Mouse (Mus musculus) limb, embryonic 11.5 days (tissue): ENCODE measurements around the gene Rdh16. TPM values are rescaled to one million over a fixed set of nuclear protein-coding genes. Genes with fewer than 3 reads are reported as not detected.
"Not testable (repeated sequence)": the region's sequence is repeated elsewhere in the genome, so short reads cannot be mapped to it uniquely, and the experiment has no call there.

Experiments used
- ATAC-seq: fragments of 200-750 bp; cut with Nextera tagmentation; 2 replicates; pipeline ENCODE4 v1.8.0; 2017; ENCODE audit warnings: low read depth; ENCODE audit not compliant: insufficient number of reproducible peaks, low FRiP score, low TSS enrichment
- DNase-seq: peaks from one replicate; pipeline ENCODE4 v3.0.0-alpha.2; 2015; ENCODE audit warnings: low spot score
- H3K27ac ChIP-seq: fragments of 300-500 bp; sonication (generic); replicated peaks from 2 replicates; pipeline ENCODE4 v1.5.1; 2014; ENCODE audit warnings: low read depth, mild to moderate bottlenecking, low read length
- H3K27me3 ChIP-seq: fragments of 300-500 bp; sonication (generic); 2 replicates; pipeline ENCODE4 v1.6.1; 2014; ENCODE audit warnings: mild to moderate bottlenecking, low read length, mixed read lengths; ENCODE audit not compliant: control insufficient read depth, insufficient read depth
- H3K36me3 ChIP-seq: fragments of 300-500 bp; sonication (generic); 2 replicates; pipeline ENCODE4 v1.6.1; 2014; ENCODE audit warnings: mild to moderate bottlenecking, low read length, moderate library complexity, mixed read lengths; ENCODE audit not compliant: control insufficient read depth, insufficient read depth
- H3K4me1 ChIP-seq: fragments of 300-500 bp; sonication (generic); 2 replicates; pipeline ENCODE4 v1.6.1; 2014; ENCODE audit warnings: low read length, mixed read lengths; ENCODE audit not compliant: control insufficient read depth, insufficient read depth
- H3K4me2 ChIP-seq: fragments of 300-500 bp; sonication (generic); 2 replicates; pipeline ENCODE4 v1.6.1; 2014; ENCODE audit warnings: low read depth, mild to moderate bottlenecking, moderate library complexity; ENCODE audit not compliant: severe bottlenecking
- H3K4me3 ChIP-seq: fragments of 300-500 bp; sonication (generic); 2 replicates; pipeline ENCODE4 v1.5.1; 2014; ENCODE audit warnings: low read depth, low read length
- H3K9ac ChIP-seq: fragments of 300-500 bp; sonication (generic); 2 replicates; pipeline ENCODE4 v1.6.1; 2014; ENCODE audit warnings: mild to moderate bottlenecking, low read length
- H3K9me3 ChIP-seq: fragments of 300-500 bp; sonication (generic); 2 replicates; pipeline ENCODE4 v1.6.1; 2016; ENCODE audit warnings: low read length; ENCODE audit not compliant: control insufficient read depth
- WGBS: fragments of 180-500 bp; shearing (Covaris S2); extraction: QIAGEN DNeasy Blood & Tissue Kit; methylation state at CpG from one replicate; pipeline ENCODE4 v1.1.7; 2014; 5-methylcytosine and 5-hydroxymethylcytosine counted together
- polyA plus RNA-seq: library from polyadenylated mRNA; unstranded; fragments of >200 nt; fragmentation: Nextera tagmentation; extraction: Ambion mirVana; gene quantifications from 2 replicates; pipeline ENCODE4 v1.2.1, GENCODE M21; 2014

Gene Rdh16
- polyA plus RNA-seq, 1 experiment from 2014 or later, result not detected

DNA sequence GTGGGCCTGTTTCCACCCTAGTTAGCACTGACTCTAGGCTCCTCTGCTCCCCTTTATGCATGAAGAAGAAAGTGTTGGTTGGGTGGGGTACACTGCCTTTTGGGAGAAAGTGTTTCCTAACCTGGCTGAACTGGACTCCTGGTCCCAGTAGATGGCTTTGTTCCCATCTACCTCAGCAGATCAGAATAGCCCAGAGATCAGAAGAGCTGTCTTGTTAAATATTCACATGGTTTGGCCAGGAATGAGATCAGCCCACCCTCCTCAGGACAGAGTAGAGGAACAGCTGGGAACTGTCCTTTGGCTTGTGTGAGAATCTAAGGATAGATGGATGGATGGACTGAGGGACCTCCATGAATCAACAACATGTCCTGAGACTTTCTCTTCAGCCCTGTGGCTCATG, 14.9 kb downstream of the Rdh16 start:
- no peaks in the 10 kb centered on the region for H3K4me1 ChIP-seq
- no peaks in the 10 kb centered on the region for H3K27me3 ChIP-seq
- no peaks in the 10 kb centered on the region; the same call in 1 of the 2 replicates for H3K9me3 ChIP-seq
- DNase-seq (no peak), ATAC-seq (no peak)
- no peaks in the 10 kb centered on the region for H3K36me3 ChIP-seq
- no peak overlapping the region for H3K4me2 ChIP-seq
- no peak overlapping the region for H3K27ac ChIP-seq
- no peak overlapping the region for H3K4me3 ChIP-seq
- H3K9ac ChIP-seq, result no peak overlapping the region

DNA sequence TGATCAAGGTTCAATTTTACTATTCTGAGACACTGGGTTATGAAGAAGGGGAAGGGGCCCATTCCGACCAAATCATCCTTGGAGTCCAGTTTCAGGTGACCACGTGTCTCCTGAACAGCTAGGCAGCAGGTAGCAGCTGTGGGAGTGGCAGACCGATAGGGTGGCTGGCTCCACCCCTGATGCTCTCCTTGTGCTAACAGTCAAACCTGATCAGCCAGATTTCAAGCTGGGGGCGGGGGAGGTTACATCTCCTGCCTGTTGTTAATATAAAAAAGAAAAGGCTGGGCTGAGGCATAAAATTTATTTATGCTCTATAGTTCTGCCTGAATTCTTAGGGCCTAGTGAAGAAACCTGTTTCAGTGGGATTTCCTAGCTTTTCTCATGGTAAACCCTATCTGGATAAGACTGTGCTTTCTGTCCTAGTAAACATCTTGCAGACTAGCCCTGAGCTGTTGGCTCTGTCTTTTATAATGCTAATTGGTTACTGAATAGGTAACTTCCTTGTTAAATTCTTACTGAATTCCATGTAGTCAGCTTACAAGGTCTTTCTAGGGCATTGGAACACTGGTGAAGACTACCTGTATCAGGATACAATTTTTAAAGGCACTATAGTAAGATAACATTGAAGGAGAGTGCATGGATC, 16.4 kb downstream of the Rdh16 start:
- not testable (repeated sequence) for H3K36me3 ChIP-seq, H3K4me2 ChIP-seq, H3K27ac ChIP-seq, H3K9me3 ChIP-seq, H3K9ac ChIP-seq, H3K27me3 ChIP-seq, H3K4me1 ChIP-seq, DNase-seq, H3K4me3 ChIP-seq, ATAC-seq
- WGBS, result 75% methylated on average over 4 of the region's 4 CpGs

DNA sequence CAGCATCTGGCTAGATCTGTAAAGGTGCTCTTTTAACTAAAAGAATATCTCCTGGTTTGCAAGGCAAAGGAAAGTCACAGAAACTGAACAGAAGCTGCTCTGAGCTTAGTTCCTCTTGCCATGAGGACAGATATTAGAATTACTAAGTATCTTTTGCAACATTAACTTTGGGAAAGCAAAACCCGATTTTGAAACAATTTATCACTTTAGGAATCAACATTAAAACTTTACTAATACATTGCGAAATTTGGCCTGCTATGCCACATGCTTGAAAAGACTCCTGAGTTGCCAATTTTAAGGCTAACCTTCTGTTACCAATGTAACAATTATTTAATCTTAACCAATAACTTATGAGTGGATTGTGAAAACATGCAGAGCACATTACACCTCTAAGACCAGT, 20.9 kb downstream of the Rdh16 start:
- not testable (repeated sequence) for H3K9me3 ChIP-seq, H3K27ac ChIP-seq, DNase-seq, H3K36me3 ChIP-seq, H3K4me1 ChIP-seq, H3K9ac ChIP-seq, ATAC-seq, H3K4me2 ChIP-seq, H3K27me3 ChIP-seq, H3K4me3 ChIP-seq
- 91% methylated on average over 2 of the region's 2 CpGs for WGBS

DNA sequence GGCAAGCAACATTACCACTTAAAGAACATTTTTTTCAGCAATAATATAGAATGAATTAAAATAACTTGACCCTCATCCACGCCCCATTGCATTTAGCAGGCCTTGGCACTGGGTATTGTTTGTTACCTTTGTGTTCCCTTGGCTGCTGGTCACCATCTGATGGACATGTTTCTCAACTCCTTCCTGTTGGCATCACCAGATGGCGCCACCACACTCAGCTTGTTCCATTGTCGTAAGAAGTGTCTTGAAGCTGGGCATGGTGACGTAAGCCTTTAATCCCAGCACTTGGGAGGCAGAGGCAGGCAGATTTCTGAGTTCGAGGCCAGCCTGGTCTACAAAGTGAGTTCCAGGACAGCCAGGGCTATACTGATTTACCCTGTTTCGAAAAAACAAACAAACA, 24.4 kb downstream of the Rdh16 start:
- H3K4me3 ChIP-seq, result no peak overlapping the region
- no peaks in the 10 kb centered on the region for H3K27me3 ChIP-seq
- H3K9ac ChIP-seq, result no peak overlapping the region
- H3K27ac ChIP-seq, result no peak overlapping the region
- no peaks in the 10 kb centered on the region for H3K36me3 ChIP-seq
- no peaks in the 10 kb centered on the region for H3K9me3 ChIP-seq
- peak; percentile 29 for DNase-seq
- no peak for ATAC-seq
- H3K4me1 ChIP-seq, result no peaks in the 10 kb centered on the region
- no peak overlapping the region for H3K4me2 ChIP-seq
- WGBS, result 81% methylated on average over 6 of the region's 6 CpGs

DNA sequence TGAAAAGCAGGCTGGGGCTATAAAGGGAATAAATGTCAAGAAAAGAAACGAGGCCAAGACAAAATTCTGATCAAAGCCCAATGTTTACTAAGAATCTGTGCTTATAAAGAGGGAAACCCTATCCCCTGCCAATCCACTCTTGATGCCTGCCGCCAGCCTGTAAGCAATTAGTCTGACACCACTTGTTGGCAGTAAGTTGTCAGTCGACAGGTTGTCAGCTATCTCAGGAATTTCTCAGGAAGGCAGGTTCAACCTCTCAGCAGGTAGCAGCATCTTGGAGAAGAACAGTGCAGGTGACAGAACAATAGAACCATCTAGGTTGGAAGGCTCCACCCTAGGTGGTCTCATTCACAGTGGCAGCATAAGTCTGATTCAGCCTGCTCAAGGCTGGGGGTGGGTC, 28.2 kb downstream of the Rdh16 start:
- H3K27ac ChIP-seq, result no peak overlapping the region
- H3K4me3 ChIP-seq, result no peak overlapping the region
- no peaks in the 10 kb centered on the region for H3K9me3 ChIP-seq
- DNase-seq, result no peak
- no peak overlapping the region for H3K9ac ChIP-seq
- no peaks in the 10 kb centered on the region for H3K27me3 ChIP-seq
- WGBS, result 74% methylated on average over 3 of the region's 3 CpGs
- no peaks in the 10 kb centered on the region for H3K36me3 ChIP-seq
- no peak for ATAC-seq
- H3K4me1 ChIP-seq, result no peaks in the 10 kb centered on the region
- H3K4me2 ChIP-seq, result no peak overlapping the region

DNA sequence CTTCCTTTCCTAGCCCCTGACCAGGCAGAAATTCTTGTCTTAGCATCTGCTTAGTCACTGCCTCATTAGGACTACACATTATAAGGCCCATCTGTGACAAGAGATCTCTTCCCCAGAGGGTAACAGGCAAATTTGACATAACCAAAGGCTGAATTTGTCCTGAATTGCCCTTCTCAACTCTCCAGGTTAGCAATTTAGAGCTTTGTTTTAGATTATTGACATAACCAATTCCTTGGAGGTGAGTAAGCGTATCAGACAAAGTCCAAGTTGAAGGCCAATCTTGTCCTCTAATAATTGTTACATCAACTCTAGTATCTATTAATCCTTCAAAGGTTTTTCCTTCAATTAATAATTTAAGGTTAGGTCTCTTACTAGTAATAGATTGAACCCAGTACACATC, 33.2 kb downstream of the Rdh16 start:
- not testable (repeated sequence) for H3K4me1 ChIP-seq, H3K27me3 ChIP-seq, H3K27ac ChIP-seq, H3K36me3 ChIP-seq, H3K4me2 ChIP-seq, H3K9ac ChIP-seq, H3K4me3 ChIP-seq, H3K9me3 ChIP-seq, DNase-seq, ATAC-seq
- WGBS, result 96% methylated on average over 1 of the region's 1 CpGs

DNA sequence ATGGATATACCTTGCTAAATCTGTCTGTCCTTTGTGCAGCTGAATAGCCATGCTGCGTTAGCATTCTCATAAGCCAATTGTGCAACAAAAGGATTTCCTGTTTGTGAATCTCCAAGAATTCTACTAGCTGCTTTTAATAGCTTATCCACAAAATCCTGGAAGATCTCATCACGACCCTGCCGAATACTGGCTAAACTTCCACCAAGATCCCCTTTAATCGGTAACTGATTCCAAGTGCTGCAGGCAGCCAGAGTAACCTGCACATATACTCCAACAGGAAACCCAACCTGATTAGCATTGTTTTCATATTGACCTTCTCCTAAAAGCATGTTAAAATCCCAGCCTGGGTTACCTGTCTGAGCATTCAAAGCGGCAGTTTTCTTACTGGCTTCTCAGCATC, 34.3 kb downstream of the Rdh16 start:
- 91% methylated on average over 5 of the region's 5 CpGs for WGBS
- H3K4me1 ChIP-seq, result no peaks in the 10 kb centered on the region
- no peak overlapping the region for H3K27ac ChIP-seq
- H3K27me3 ChIP-seq, result no peaks in the 10 kb centered on the region
- no peak overlapping the region for H3K4me3 ChIP-seq
- H3K4me2 ChIP-seq, result no peak overlapping the region
- no peak for ATAC-seq
- no peaks in the 10 kb centered on the region for H3K36me3 ChIP-seq
- H3K9me3 ChIP-seq, result no peaks in the 10 kb centered on the region
- no peak for DNase-seq
- H3K9ac ChIP-seq, result no peak overlapping the region

DNA sequence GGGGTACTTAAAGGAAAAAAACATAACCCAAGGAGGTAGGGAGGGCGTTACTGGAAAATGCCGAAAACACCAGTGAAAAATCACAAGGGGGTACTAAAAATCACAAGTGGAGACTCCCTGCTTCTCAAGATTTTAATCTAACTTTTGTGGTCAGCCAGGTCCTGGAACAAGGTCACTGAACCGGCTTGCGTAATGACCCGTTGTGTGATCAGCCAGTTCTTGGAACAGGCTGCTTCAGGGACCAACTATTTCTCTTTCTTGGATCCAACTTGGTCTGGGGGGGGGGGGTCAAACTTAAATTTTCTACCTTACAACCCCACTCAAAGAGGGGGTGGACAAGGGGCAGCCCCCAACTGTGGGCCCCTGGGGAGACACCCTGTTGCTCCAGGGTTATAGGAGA, 36.8 kb downstream of the Rdh16 start:
- DNase-seq, ATAC-seq, H3K4me2 ChIP-seq, H3K27ac ChIP-seq, H3K4me1 ChIP-seq, H3K36me3 ChIP-seq, H3K9ac ChIP-seq, H3K4me3 ChIP-seq, H3K9me3 ChIP-seq, H3K27me3 ChIP-seq: not testable (repeated sequence)
- 91% methylated on average over 5 of the region's 5 CpGs for WGBS

DNA sequence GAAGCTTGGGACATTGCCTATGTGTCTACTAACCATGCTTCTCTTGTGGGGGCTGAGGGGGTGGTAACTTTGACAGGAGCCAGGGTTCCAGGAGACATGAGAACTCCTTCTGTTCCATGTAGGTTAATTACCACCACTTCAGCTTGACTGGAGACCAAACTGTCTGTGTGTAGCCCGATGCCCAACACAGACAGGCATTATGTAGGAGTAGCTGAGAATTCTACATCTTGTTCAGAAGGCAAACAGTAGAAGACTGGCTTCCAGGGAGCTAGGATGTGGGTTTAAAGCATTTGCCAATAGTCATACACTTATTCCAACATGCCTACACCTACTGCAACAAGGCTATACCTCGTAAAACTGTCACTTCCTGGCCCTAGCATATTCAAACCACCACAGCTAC, 37.6 kb downstream of the Rdh16 start:
- H3K27me3 ChIP-seq, result no peaks in the 10 kb centered on the region
- no peaks in the 10 kb centered on the region for H3K9me3 ChIP-seq
- no peak overlapping the region for H3K4me2 ChIP-seq
- no peak for ATAC-seq
- no peak overlapping the region for H3K4me3 ChIP-seq
- 88% methylated on average over 2 of the region's 2 CpGs for WGBS
- H3K4me1 ChIP-seq, result no peaks in the 10 kb centered on the region
- H3K9ac ChIP-seq, result no peak overlapping the region
- H3K36me3 ChIP-seq, result no peaks in the 10 kb centered on the region
- no peak for DNase-seq
- H3K27ac ChIP-seq, result no peak overlapping the region
